Mouse (Mus musculus) liver, postnatal 0 days (tissue): Measurements from ENCODE around the gene Cbx5. TPM values are rescaled to one million over a fixed set of nuclear protein-coding genes. Genes with fewer than 3 reads are reported as not detected.

Experiments
- ATAC-seq: fragments of 200-750 bp; cut with Nextera tagmentation; 2 replicates; pipeline ENCODE4 v1.8.0; 2017; ENCODE audit warnings: mild to moderate bottlenecking, moderate library complexity
- DNase-seq: peaks from one replicate; pipeline ENCODE4 v3.0.0-alpha.2; 2016
- H3K27ac ChIP-seq: fragments of 300-500 bp; sonication (generic); 2 replicates; pipeline ENCODE4 v1.5.1; 2014; ENCODE audit warnings: antibody characterized with exemption, moderate library complexity, mild to moderate bottlenecking, low read depth
- H3K27me3 ChIP-seq: fragments of 300-500 bp; sonication (generic); 2 replicates; pipeline ENCODE4 v1.6.1; 2014; ENCODE audit warnings: low read length, control low read depth, mixed read lengths; ENCODE audit not compliant: insufficient read depth
- H3K36me3 ChIP-seq: fragments of 300-500 bp; sonication (generic); replicated peaks from 2 replicates; pipeline ENCODE4 v1.6.1; 2014; ENCODE audit warnings: mild to moderate bottlenecking, control low read depth, low read length, moderate library complexity, mixed read lengths; ENCODE audit not compliant: insufficient read depth
- H3K4me1 ChIP-seq: fragments of 300-500 bp; sonication (generic); 2 replicates; pipeline ENCODE4 v1.6.1; 2014; ENCODE audit warnings: antibody characterized with exemption, mild to moderate bottlenecking, control low read depth; ENCODE audit not compliant: insufficient read depth
- H3K4me2 ChIP-seq: fragments of 300-500 bp; sonication (generic); 2 replicates; pipeline ENCODE4 v1.6.1; 2014; ENCODE audit warnings: low read depth, mild to moderate bottlenecking, low read length, moderate library complexity, mixed read lengths
- H3K4me3 ChIP-seq: fragments of 300-500 bp; sonication (generic); 2 replicates; pipeline ENCODE4 v1.5.1; 2014; ENCODE audit warnings: low read depth, low read length
- H3K9ac ChIP-seq: fragments of 300-500 bp; sonication (generic); replicated peaks from 2 replicates; pipeline ENCODE4 v1.6.1; 2014; ENCODE audit warnings: mild to moderate bottlenecking, moderate library complexity
- H3K9me3 ChIP-seq: fragments of 300-500 bp; sonication (generic); 2 replicates; pipeline ENCODE4 v1.6.1; 2016; ENCODE audit warnings: mild to moderate bottlenecking, control low read depth, low read length, mixed read lengths
- CTCF ChIP-seq: sonication (generic); IDR thresholded peaks from 2 replicates; pipeline ENCODE4 v1.5.1; 2016; ENCODE audit warnings: antibody characterized with exemption, low read depth
- EP300 ChIP-seq: IDR thresholded peaks from 2 replicates; pipeline ENCODE4 v1.6.1; 2016; ENCODE audit warnings: antibody characterized with exemption, low read depth, mild to moderate bottlenecking
- WGBS: fragments of 180-500 bp; shearing (Covaris S2); extraction: QIAGEN DNeasy Blood & Tissue Kit; methylation state at CpG from one replicate; pipeline ENCODE4 v1.1.7; 2014; ENCODE audit not compliant: insufficient replicate concordance; 5-methylcytosine and 5-hydroxymethylcytosine counted together
- polyA plus RNA-seq: library from polyadenylated mRNA; unstranded; fragments of >200 nt; fragmentation: Nextera tagmentation; extraction: Ambion mirVana; gene quantifications from 2 replicates; pipeline ENCODE4 v1.2.1, GENCODE M21; 2015

Cbx5 gene
- polyA plus RNA-seq, 1 experiment from 2014 or later: 23.3 TPM

DNA sequence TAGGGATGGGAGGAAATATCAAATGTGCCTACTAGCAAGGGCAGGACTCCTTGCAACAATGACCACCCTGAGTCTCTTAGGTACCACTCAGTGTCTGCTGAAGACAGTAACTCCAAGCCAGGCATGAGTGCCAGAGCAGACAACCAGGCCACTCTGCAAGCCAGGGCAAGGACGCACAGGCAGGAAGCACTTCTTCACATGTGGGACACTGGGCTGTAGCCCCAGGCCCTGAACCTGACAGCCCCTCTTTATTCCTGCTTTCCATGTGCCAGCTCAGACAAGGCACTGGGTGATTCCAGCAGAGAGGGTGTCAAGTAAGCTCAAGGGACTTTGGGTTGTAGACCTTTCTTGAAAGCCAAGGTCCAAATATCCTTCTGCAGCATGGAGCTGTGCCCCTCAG lies 60.8 kb downstream of the Cbx5 start:
- no peak overlapping the region for H3K9ac ChIP-seq
- H3K4me2 ChIP-seq: no peak overlapping the region
- H3K36me3 ChIP-seq: no peaks in the 10 kb centered on the region
- H3K4me1 ChIP-seq: peaks cover 24% of the 10 kb centered on the region
- 58% methylated on average over 1 of the region's 1 CpGs for WGBS
- no peaks in the 10 kb centered on the region for H3K9me3 ChIP-seq
- H3K4me3 ChIP-seq: no peak overlapping the region
- H3K27me3 ChIP-seq: peaks cover 80% of the 10 kb centered on the region
- H3K27ac ChIP-seq: no peak overlapping the region
- DNase-seq: no peak
- ATAC-seq: no peak
- TF ChIP-seq EP300 (no peak), CTCF (no peak)

DNA sequence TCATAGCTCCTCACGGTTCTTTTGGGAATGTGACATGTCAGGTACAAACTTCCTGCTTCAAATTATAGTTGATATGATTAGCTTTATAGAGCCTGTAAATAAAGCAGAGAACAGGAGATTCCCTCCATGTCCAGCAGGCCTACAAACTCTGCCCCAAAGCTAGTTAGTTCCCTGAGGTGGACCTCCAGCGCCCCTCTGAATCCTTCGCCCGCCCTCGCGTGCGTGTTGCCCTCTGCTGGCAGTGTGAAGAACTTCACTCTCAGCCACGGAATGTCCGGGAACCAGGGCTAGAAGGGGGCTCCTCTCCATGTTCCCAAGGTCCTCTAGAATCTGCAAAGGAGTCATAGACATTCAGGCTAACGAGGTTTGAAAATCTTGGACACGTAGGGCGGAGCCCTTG lies 61.5 kb downstream of the Cbx5 start:
- ATAC-seq (no peak), DNase-seq (peak; percentile 48)
- no peak overlapping the region for H3K27ac ChIP-seq
- peak overlapping the region; percentile 23; the same call in 1 of the 2 replicates for H3K4me2 ChIP-seq
- no peak overlapping the region for H3K4me3 ChIP-seq
- H3K27me3 ChIP-seq: peaks cover 80% of the 10 kb centered on the region
- H3K9me3 ChIP-seq: no peaks in the 10 kb centered on the region
- WGBS: 5% methylated on average over 12 of the region's 12 CpGs
- H3K4me1 ChIP-seq: peaks cover 20% of the 10 kb centered on the region
- H3K9ac ChIP-seq: no peak overlapping the region
- TF ChIP-seq CTCF: peak; percentile 82
- TF ChIP-seq EP300: no peak
- no peaks in the 10 kb centered on the region for H3K36me3 ChIP-seq

GRCm38 (mm10) chr15:103177611-103178041 lies 62.0 kb downstream of the Cbx5 start:
- no peak for ATAC-seq
- WGBS: 9% methylated on average over 12 of the region's 12 CpGs
- Histone ChIP-seq H3K9me3 (no peaks in the 10 kb centered on the region), H3K27me3 (peaks cover 80% of the 10 kb centered on the region), H3K9ac (no peak overlapping the region), H3K4me3 (no peak overlapping the region), H3K27ac (no peak overlapping the region), H3K4me2 (peak overlapping the region; percentile 23; the same call in 1 of the 2 replicates), H3K36me3 (no peaks in the 10 kb centered on the region), H3K4me1 (peaks cover 15% of the 10 kb centered on the region)
- TF ChIP-seq EP300 (no peak), CTCF (no peak)
- no peak for DNase-seq

DNA sequence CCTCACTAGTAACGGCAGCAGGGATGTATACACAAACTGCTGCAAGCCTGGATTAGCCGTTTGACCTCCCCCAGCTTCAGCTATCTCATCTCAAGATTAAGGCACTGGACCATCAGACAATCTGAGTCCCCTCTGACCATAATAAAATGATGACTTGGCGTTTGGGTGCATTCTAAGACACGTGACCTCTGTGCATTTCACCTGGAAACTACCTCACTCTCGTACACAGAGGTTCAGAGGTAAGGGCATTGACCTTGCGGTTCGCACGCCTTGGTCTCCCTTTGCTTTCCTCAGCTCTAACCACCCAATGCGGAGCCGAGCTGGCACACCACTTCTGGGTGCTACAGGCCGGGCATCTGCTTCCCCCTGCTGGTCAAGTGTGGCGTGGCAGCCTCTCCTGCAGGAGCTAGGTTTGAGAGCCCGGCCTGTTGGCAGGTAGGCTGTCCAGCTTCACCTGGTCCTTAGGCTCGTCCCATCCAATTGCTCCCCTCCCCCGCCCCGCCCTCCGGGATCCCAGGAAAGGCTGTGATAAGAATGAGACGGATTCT lies 62.7 kb downstream of the Cbx5 start:
- Histone ChIP-seq H3K9me3 (no peaks in the 10 kb centered on the region), H3K4me1 (peaks cover 9% of the 10 kb centered on the region), H3K4me2 (no peak overlapping the region), H3K27me3 (peaks cover 84% of the 10 kb centered on the region), H3K4me3 (no peak overlapping the region), H3K9ac (no peak overlapping the region), H3K27ac (no peak overlapping the region), H3K36me3 (no peaks in the 10 kb centered on the region)
- DNase-seq (peak; percentile 91), ATAC-seq (peak; percentile 76)
- no peak for TF ChIP-seq EP300
- TF ChIP-seq CTCF: peak; percentile 98
- WGBS: 3% methylated on average over 18 of the region's 18 CpGs

GRCm38 (mm10) chr15:103173251-103173650 lies 66.4 kb downstream of the Cbx5 start:
- H3K4me3 ChIP-seq: no peak overlapping the region
- H3K36me3 ChIP-seq: no peaks in the 10 kb centered on the region
- ATAC-seq (no peak), DNase-seq (no peak)
- H3K27me3 ChIP-seq: peaks cover 98% of the 10 kb centered on the region
- H3K4me1 ChIP-seq: peaks cover 26% of the 10 kb centered on the region
- TF ChIP-seq EP300: no peak
- TF ChIP-seq CTCF: no peak
- H3K9ac ChIP-seq: no peak overlapping the region
- no peaks in the 10 kb centered on the region for H3K9me3 ChIP-seq
- no peak overlapping the region for H3K4me2 ChIP-seq
- H3K27ac ChIP-seq: no peak overlapping the region
- 68% methylated on average over 5 of the region's 5 CpGs for WGBS

DNA sequence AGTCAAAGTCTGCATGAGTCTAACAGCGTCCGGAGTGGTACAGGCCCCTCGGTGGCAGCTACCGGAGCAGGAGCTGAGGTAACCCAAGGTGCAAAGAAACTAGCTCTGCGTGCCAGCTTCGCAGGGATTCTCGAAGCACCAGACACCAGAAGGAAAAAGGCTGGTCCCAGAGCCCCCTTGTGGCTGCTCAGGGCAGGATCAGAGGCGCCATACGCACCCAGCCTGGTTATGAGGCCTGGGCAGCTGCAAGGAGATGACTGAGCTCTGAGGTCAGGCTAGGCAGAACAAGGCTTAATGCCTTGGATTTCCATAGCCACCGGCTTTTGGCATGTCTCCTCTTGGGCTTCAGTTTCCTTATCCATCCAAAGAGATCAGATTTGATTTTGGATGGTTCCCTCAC lies 67.1 kb downstream of the Cbx5 start:
- Histone ChIP-seq H3K27me3 (peaks cover 97% of the 10 kb centered on the region), H3K9ac (no peak overlapping the region), H3K36me3 (no peaks in the 10 kb centered on the region), H3K9me3 (no peaks in the 10 kb centered on the region), H3K27ac (no peak overlapping the region), H3K4me3 (no peak overlapping the region), H3K4me2 (no peak overlapping the region), H3K4me1 (peaks cover 22% of the 10 kb centered on the region)
- 8% methylated on average over 10 of the region's 10 CpGs for WGBS
- no peak for TF ChIP-seq EP300
- TF ChIP-seq CTCF: peak; percentile 79
- no peak for ATAC-seq
- peak; percentile 73 for DNase-seq
